Mouse (Mus musculus) heart, adult 2 months (tissue): Measurements from ENCODE around the gene Camk2d.

Source experiments
- CTCF ChIP-seq: fragments of 200-600 bp; IDR thresholded peaks from 2 replicates; pipeline ENCODE4 v1.8.1; 2022; ENCODE audit warnings: antibody characterized with exemption, mild to moderate bottlenecking, moderate library complexity
- EP300 ChIP-seq: fragments of 200-500 bp; IDR thresholded peaks from 2 replicates; pipeline ENCODE4 v1.6.1; 2011; ENCODE audit warnings: low read depth, low read length, control low read depth; ENCODE audit not compliant: insufficient read depth
- POLR2A ChIP-seq: fragments of 200-500 bp; IDR thresholded peaks from 2 replicates; pipeline ENCODE4 v1.6.1; 2011; ENCODE audit warnings: mild to moderate bottlenecking, low read depth, low read length, control low read depth; ENCODE audit not compliant: insufficient read depth

GRCm38 (mm10) chr3:126737128-126737527, 141.0 kb downstream of the Camk2d start:
- TF ChIP-seq POLR2A (no peak), CTCF (no peak), EP300 (peak; percentile 85)
